In genomic region chr13:43763995-43764579, GRCm38 (mm10) we compare ENCODE assay signal across 8 mouse cellular contexts. TPM values are rescaled to one million over a fixed set of nuclear protein-coding genes. Genes with fewer than 3 reads are reported as not detected.
DNase-seq lines count a peak whose midpoint lies in the region; ATAC-seq and TF ChIP-seq lines count a peak whose summit lies in the region.

No protein-coding gene starts in this region.

- H3K36me3 ChIP-seq in embryonic facial prominence, embryonic 14.5 days (ENCODE audit: control insufficient read depth, insufficient read depth, low read length): no peaks in the 10 kb centered on the region
- H3K36me3 ChIP-seq in embryonic facial prominence, embryonic 10.5 days (replicated peaks): no peaks in the 10 kb centered on the region
- no peaks in the 10 kb centered on the region for H3K36me3 ChIP-seq in lung, embryonic 14.5 days (ENCODE audit: insufficient read depth)
- no peaks in the 10 kb centered on the region for H3K36me3 ChIP-seq in kidney, embryonic 16.5 days (ENCODE audit: insufficient read depth, low read length)

- H3K27me3 ChIP-seq in embryonic facial prominence, embryonic 14.5 days (replicated peaks; ENCODE audit: control insufficient read depth, insufficient read depth, low read length): no peaks in the 10 kb centered on the region
- H3K27me3 ChIP-seq in embryonic facial prominence, embryonic 10.5 days (replicated peaks; ENCODE audit: low read depth, poor library complexity, severe bottlenecking): no peaks in the 10 kb centered on the region
- H3K27me3 ChIP-seq in lung, embryonic 14.5 days (ENCODE audit: insufficient read depth, low read length): no peaks in the 10 kb centered on the region
- H3K27me3 ChIP-seq in kidney, embryonic 16.5 days (ENCODE audit: insufficient read depth, low read length): no peaks in the 10 kb centered on the region

- no peaks in the 10 kb centered on the region for H3K9me3 ChIP-seq in embryonic facial prominence, embryonic 14.5 days (ENCODE audit: control insufficient read depth, low read length)
- H3K9me3 ChIP-seq in embryonic facial prominence, embryonic 10.5 days: no peaks in the 10 kb centered on the region
- no peaks in the 10 kb centered on the region for H3K9me3 ChIP-seq in lung, embryonic 14.5 days (ENCODE audit: low read depth, low read length)
- no peaks in the 10 kb centered on the region for H3K9me3 ChIP-seq in kidney, embryonic 16.5 days (ENCODE audit: low read length)

- peak; percentile 83 for DNase-seq in embryonic facial prominence, embryonic 14.5 days (ENCODE audit: low spot score)
- no peak for DNase-seq in embryonic facial prominence, embryonic 10.5 days (ENCODE audit: low spot score)
- peak; percentile 86 for DNase-seq in lung, embryonic 14.5 days
- DNase-seq in lung, postnatal 25 days (ENCODE audit: low spot score): no peak
- DNase-seq in cerebellum, postnatal 25 days: peak; percentile 87 to 91
- peak; percentile 50 to 60 for DNase-seq in left cerebral cortex, postnatal 14 days (ENCODE audit: low spot score in 2 of 2)
- no peak for DNase-seq in gastrocnemius, adult 8-10 months (ENCODE audit: low spot score in 2 of 2)

- intact Hi-C loops in left cerebral cortex, postnatal 14 days (cut with DNase I): no loop called here

- peaks cover 15% of the 10 kb centered on the region for H3K4me1 ChIP-seq in embryonic facial prominence, embryonic 14.5 days (ENCODE audit: control insufficient read depth, insufficient read depth, low read length)
- no peaks in the 10 kb centered on the region; the same call in 1 of the 2 replicates for H3K4me1 ChIP-seq in embryonic facial prominence, embryonic 10.5 days
- H3K4me1 ChIP-seq in lung, embryonic 14.5 days (ENCODE audit: insufficient read depth): no peaks in the 10 kb centered on the region
- 0 out of 2 replicates have a peak, but pooled peaks cover 7% of the 10 kb centered on the region for H3K4me1 ChIP-seq in kidney, embryonic 16.5 days (ENCODE audit: insufficient read depth, low read length)

- H3K27ac ChIP-seq in embryonic facial prominence, embryonic 14.5 days (replicated peaks; ENCODE audit: low read depth, low read length): no peak overlapping the region
- no peak overlapping the region for H3K27ac ChIP-seq in embryonic facial prominence, embryonic 10.5 days (replicated peaks)
- H3K27ac ChIP-seq in lung, embryonic 14.5 days (ENCODE audit: low read depth): peak overlapping the region; percentile 52; the same call in 1 of the 2 replicates
- no peak overlapping the region for H3K27ac ChIP-seq in kidney, embryonic 16.5 days (ENCODE audit: low read length)

- no peak overlapping the region for H3K9ac ChIP-seq in embryonic facial prominence, embryonic 14.5 days (ENCODE audit: low read depth, low read length)
- no peak overlapping the region for H3K9ac ChIP-seq in lung, embryonic 14.5 days
- no peak overlapping the region for H3K9ac ChIP-seq in kidney, embryonic 16.5 days (replicated peaks; ENCODE audit: low read length)

- no peak for TF ChIP-seq CTCF in lung, embryonic 14.5 days (IDR thresholded peaks at IDR 0.05; ENCODE audit: low read depth)

- ATAC-seq in embryonic facial prominence, embryonic 14.5 days (ENCODE audit: low read depth): 0 out of 2 replicates have a peak, but pooled peaks have one; percentile 54
- peak; percentile 58; the same call in 1 of the 2 replicates for ATAC-seq in lung, embryonic 14.5 days (ENCODE audit: insufficient read depth)
- no peak for ATAC-seq in kidney, embryonic 16.5 days (ENCODE audit: low FRiP score, low TSS enrichment)

- 47% methylated on average over 8 of the region's 8 CpGs for WGBS in embryonic facial prominence, embryonic 14.5 days
- 83% methylated on average over 8 of the region's 8 CpGs for WGBS in embryonic facial prominence, embryonic 10.5 days
- WGBS in lung, embryonic 14.5 days: 48% methylated on average over 8 of the region's 8 CpGs
- WGBS in kidney, embryonic 16.5 days: 64% methylated on average over 8 of the region's 8 CpGs

- H3K4me3 ChIP-seq in embryonic facial prominence, embryonic 14.5 days (ENCODE audit: low read depth, low read length): no peak overlapping the region
- H3K4me3 ChIP-seq in embryonic facial prominence, embryonic 10.5 days: no peak overlapping the region
- H3K4me3 ChIP-seq in lung, embryonic 14.5 days (ENCODE audit: low read depth, low read length): no peak overlapping the region
- no peak overlapping the region for H3K4me3 ChIP-seq in kidney, embryonic 16.5 days (ENCODE audit: low read length)

- H3K4me2 ChIP-seq in embryonic facial prominence, embryonic 14.5 days (ENCODE audit: low read depth, low read length): no peak overlapping the region
- H3K4me2 ChIP-seq in lung, embryonic 14.5 days: no peak overlapping the region
- no peak overlapping the region for H3K4me2 ChIP-seq in kidney, embryonic 16.5 days (replicated peaks; ENCODE audit: low read depth, low read length)

RNA-seq across cellular contexts. Expression of gene Cd83, which starts 20.5 kb away (rescaled TPM):
- 8.8 and 10.9 TPM in 2 replicates for polyA plus RNA-seq in embryonic facial prominence, embryonic 14.5 days (2014; fragmentation: Nextera tagmentation; extraction: Ambion mirVana)
- 2.9 and 3.4 TPM in 2 replicates for polyA plus RNA-seq in embryonic facial prominence, embryonic 10.5 days (2016; fragmentation: Nextera tagmentation; extraction: Ambion mirVana)
- polyA plus RNA-seq in lung, embryonic 14.5 days (2014; fragmentation: Nextera tagmentation; extraction: Ambion mirVana): 12.9 and 14.3 TPM in 2 replicates
- 1 to 10 TPM; 5.5 to 6.4 TPM for total RNA-seq in left cerebral cortex, postnatal 14 days (2021)
- total RNA-seq in gastrocnemius, adult 8-10 months (2022): 1 to 10 TPM in 1 of 4 experiments, under 1 TPM in 3; 0.22 to 1.2 (median 0.69) TPM
- polyA plus RNA-seq in kidney, embryonic 16.5 days (2015; fragmentation: Nextera tagmentation; extraction: Ambion mirVana): 35.0 and 35.2 TPM in 2 replicates

Comparison
In these comparisons a context has a peak if more than half of its experiments do, and no peak if none do; other contexts are left out.
1. DNase-seq: peak in embryonic facial prominence, embryonic 14.5 days (single experiment), lung, embryonic 14.5 days (single experiment), cerebellum, postnatal 25 days (2 of 2) and left cerebral cortex, postnatal 14 days (2 of 2); none in embryonic facial prominence, embryonic 10.5 days (single experiment), lung, postnatal 25 days (single experiment) and gastrocnemius, adult 8-10 months (0 of 2).